Mouse (Mus musculus) intestine, embryonic 14.5 days (tissue): ENCODE measurements around the gene Tshz2. TPM values are rescaled to one million over a fixed set of nuclear protein-coding genes. Genes with fewer than 3 reads are reported as not detected.

Source experiments
- ATAC-seq: fragments of 200-750 bp; cut with Nextera tagmentation; replicated peaks from 2 replicates; pipeline ENCODE4 v1.8.0; 2017; ENCODE audit warnings: low read depth, moderate number of reproducible peaks, moderate TSS enrichment, moderate library complexity; ENCODE audit not compliant: low FRiP score, low TSS enrichment
- DNase-seq: peaks from one replicate; pipeline ENCODE4 v3.0.0-alpha.2; 2018; ENCODE audit warnings: low spot score
- H3K27ac ChIP-seq: fragments of 300-500 bp; sonication (generic); 2 replicates; pipeline ENCODE4 v1.5.1; 2014; ENCODE audit warnings: low read depth, mild to moderate bottlenecking, control low read depth
- H3K27me3 ChIP-seq: fragments of 300-500 bp; sonication (generic); replicated peaks from 2 replicates; pipeline ENCODE4 v1.6.1; 2014; ENCODE audit warnings: low read length, control low read depth; ENCODE audit not compliant: control insufficient read depth, insufficient read depth
- H3K36me3 ChIP-seq: fragments of 300-500 bp; sonication (generic); 2 replicates; pipeline ENCODE4 v1.6.1; 2014; ENCODE audit warnings: low read length, control low read depth; ENCODE audit not compliant: control insufficient read depth, insufficient read depth
- H3K4me1 ChIP-seq: fragments of 300-500 bp; sonication (generic); replicated peaks from 2 replicates; pipeline ENCODE4 v1.6.1; 2014; ENCODE audit warnings: low read length, control low read depth, mixed read lengths; ENCODE audit not compliant: control insufficient read depth, insufficient read depth
- H3K4me2 ChIP-seq: fragments of 300-500 bp; sonication (generic); 2 replicates; pipeline ENCODE4 v1.6.1; 2014; ENCODE audit warnings: low read length
- H3K4me3 ChIP-seq: fragments of 300-500 bp; sonication (generic); 2 replicates; pipeline ENCODE4 v1.5.1; 2014; ENCODE audit warnings: low read depth, low read length, control low read depth, mixed read lengths
- H3K9ac ChIP-seq: fragments of 300-500 bp; sonication (generic); 2 replicates; pipeline ENCODE4 v1.6.1; 2014; ENCODE audit warnings: mild to moderate bottlenecking, low read length
- H3K9me3 ChIP-seq: fragments of 300-500 bp; sonication (generic); 2 replicates; pipeline ENCODE4 v1.6.1; 2016; ENCODE audit warnings: low read length, control low read depth; ENCODE audit not compliant: control insufficient read depth
- WGBS: fragments of 180-500 bp; shearing (Covaris S2); extraction: QIAGEN DNeasy Blood & Tissue Kit; methylation state at CpG from one replicate; pipeline ENCODE4 v1.1.7; 2014; 5-methylcytosine and 5-hydroxymethylcytosine counted together
- polyA plus RNA-seq: library from polyadenylated mRNA; unstranded; fragments of >200 nt; fragmentation: Nextera tagmentation; extraction: Ambion mirVana; gene quantifications from 2 replicates; pipeline ENCODE4 v1.2.1, GENCODE M21; 2014

The Tshz2 gene
- polyA plus RNA-seq, 1 experiment from 2014 or later: 20.3 TPM

- no peak for DNase-seq
- no peak for ATAC-seq
- 94% methylated on average over 6 of the region's 6 CpGs for WGBS
- Histone ChIP-seq H3K4me1 (no peaks in the 10 kb centered on the region), H3K27me3 (no peaks in the 10 kb centered on the region), H3K27ac (no peak overlapping the region), H3K9me3 (no peaks in the 10 kb centered on the region), H3K36me3 (no peaks in the 10 kb centered on the region), H3K4me2 (no peak overlapping the region), H3K9ac (no peak overlapping the region), H3K4me3 (no peak overlapping the region)
These were observed 418.6 kb downstream of the Tshz2 start for GRCm38 (mm10) chr2:170051441-170051840.

GRCm38 (mm10) chr2:170054943-170055342 is 422.1 kb downstream of the Tshz2 start:
- Histone ChIP-seq H3K4me3 (no peak overlapping the region), H3K4me2 (no peak overlapping the region), H3K36me3 (no peaks in the 10 kb centered on the region), H3K9me3 (peaks cover under 1% of the 10 kb centered on the region; the same call in 1 of the 2 replicates), H3K27me3 (no peaks in the 10 kb centered on the region), H3K4me1 (peaks cover 7% of the 10 kb centered on the region; the same call in 1 of the 2 replicates), H3K9ac (no peak overlapping the region), H3K27ac (no peak overlapping the region)
- WGBS: 67% methylated on average over 12 of the region's 12 CpGs
- DNase-seq (no peak), ATAC-seq (no peak)

- DNase-seq: peak; percentile 79
- H3K36me3 ChIP-seq: no peaks in the 10 kb centered on the region
- H3K9me3 ChIP-seq: peaks cover 5% of the 10 kb centered on the region; the same call in 1 of the 2 replicates
- ATAC-seq: no peak
- H3K4me2 ChIP-seq: no peak overlapping the region
- 46% methylated on average over 9 of the region's 9 CpGs for whole genome bisulfite sequencing
- H3K4me3 ChIP-seq: no peak overlapping the region
- no peak overlapping the region for H3K27ac ChIP-seq
- H3K9ac ChIP-seq: no peak overlapping the region
- H3K27me3 ChIP-seq: no peaks in the 10 kb centered on the region
- H3K4me1 ChIP-seq: peaks cover 7% of the 10 kb centered on the region; the same call in 1 of the 2 replicates
These were observed 422.6 kb downstream of the Tshz2 start for GRCm38 (mm10) chr2:170055413-170055812.

- peaks cover 7% of the 10 kb centered on the region; the same call in 1 of the 2 replicates for H3K4me1 ChIP-seq
- WGBS: 61% methylated on average over 14 of the region's 14 CpGs
- no peaks in the 10 kb centered on the region for H3K27me3 ChIP-seq
- H3K4me3 ChIP-seq: no peak overlapping the region
- no peak overlapping the region for H3K4me2 ChIP-seq
- H3K9ac ChIP-seq: no peak overlapping the region
- peak overlapping the region; percentile 28; the same call in 1 of the 2 replicates for H3K27ac ChIP-seq
- H3K9me3 ChIP-seq: peaks cover 5% of the 10 kb centered on the region; the same call in 1 of the 2 replicates
- DNase-seq: no peak
- no peak for ATAC-seq
- H3K36me3 ChIP-seq: no peaks in the 10 kb centered on the region
These were observed 426.0 kb downstream of the Tshz2 start for GRCm38 (mm10) chr2:170058774-170059173.

- Histone ChIP-seq H3K27ac (no peak overlapping the region), H3K4me2 (no peak overlapping the region), H3K4me3 (no peak overlapping the region), H3K36me3 (no peaks in the 10 kb centered on the region), H3K27me3 (no peaks in the 10 kb centered on the region), H3K9ac (no peak overlapping the region), H3K9me3 (peaks cover 5% of the 10 kb centered on the region; the same call in 1 of the 2 replicates), H3K4me1 (peaks cover 7% of the 10 kb centered on the region; the same call in 1 of the 2 replicates)
- WGBS: 68% methylated on average over 4 of the region's 4 CpGs
- DNase-seq (peak; percentile 60), ATAC-seq (no peak)
These were observed 427.3 kb downstream of the Tshz2 start for GRCm38 (mm10) chr2:170060066-170060465.

- DNase-seq (no peak), ATAC-seq (no peak)
- Histone ChIP-seq H3K27me3 (no peaks in the 10 kb centered on the region), H3K36me3 (no peaks in the 10 kb centered on the region), H3K9ac (no peak overlapping the region), H3K4me1 (peaks cover 7% of the 10 kb centered on the region; the same call in 1 of the 2 replicates), H3K4me3 (no peak overlapping the region), H3K4me2 (no peak overlapping the region), H3K27ac (no peak overlapping the region), H3K9me3 (peaks cover 11% of the 10 kb centered on the region; the same call in 1 of the 2 replicates)
- WGBS: 71% methylated on average over 3 of the region's 3 CpGs
These were observed 429.6 kb downstream of the Tshz2 start for GRCm38 (mm10) chr2:170062378-170062777.

GRCm38 (mm10) chr2:170069976-170070375 is 437.2 kb downstream of the Tshz2 start:
- ATAC-seq (no peak), DNase-seq (no peak)
- H3K4me2 ChIP-seq: no peak overlapping the region
- WGBS: 73% methylated on average over 5 of the region's 5 CpGs
- peaks cover 20% of the 10 kb centered on the region for H3K4me1 ChIP-seq
- H3K27ac ChIP-seq: peak overlapping the region; percentile 61
- H3K4me3 ChIP-seq: no peak overlapping the region
- H3K9me3 ChIP-seq: 0 out of 2 replicates have a peak, but pooled peaks cover 10% of the 10 kb centered on the region
- no peaks in the 10 kb centered on the region for H3K27me3 ChIP-seq
- no peak overlapping the region for H3K9ac ChIP-seq
- no peaks in the 10 kb centered on the region for H3K36me3 ChIP-seq

GRCm38 (mm10) chr2:170070641-170071241 is 437.9 kb downstream of the Tshz2 start:
- ATAC-seq (peak; percentile 73), DNase-seq (peak; percentile 72)
- whole genome bisulfite sequencing: 15% methylated on average over 15 of the region's 15 CpGs
- Histone ChIP-seq H3K4me1 (peaks cover 20% of the 10 kb centered on the region), H3K9me3 (0 out of 2 replicates have a peak, but pooled peaks cover 10% of the 10 kb centered on the region), H3K4me3 (0 out of 2 replicates have a peak overlapping the region, but pooled peaks have one; percentile 12), H3K27ac (peak overlapping the region; percentile 61), H3K9ac (no peak overlapping the region), H3K36me3 (no peaks in the 10 kb centered on the region), H3K27me3 (no peaks in the 10 kb centered on the region), H3K4me2 (peak overlapping the region; percentile 39)
